Mouse (Mus musculus) erythroblast, embryonic 14.5 days (primary cell): ENCODE results near the gene Cfap57. TPM values are rescaled to one million over a fixed set of nuclear protein-coding genes. Genes with fewer than 3 reads are reported as not detected.

Experiments
- H3K27me3 ChIP-seq: 2 replicates; pipeline ENCODE4 v1.6.1; 2012; ENCODE audit warnings: inconsistent platforms; ENCODE audit not compliant: control insufficient read depth
- H3K36me3 ChIP-seq: 2 replicates; pipeline ENCODE4 v1.6.1; 2012; ENCODE audit warnings: mild to moderate bottlenecking, inconsistent platforms; ENCODE audit not compliant: control insufficient read depth
- H3K4me1 ChIP-seq: 2 replicates; pipeline ENCODE4 v1.6.1; 2012; ENCODE audit warnings: inconsistent platforms; ENCODE audit not compliant: control insufficient read depth
- H3K4me3 ChIP-seq: replicated peaks from 2 replicates; pipeline ENCODE3; 2012; ENCODE audit warnings: moderate library complexity, mild to moderate bottlenecking, inconsistent platforms
- H3K9me3 ChIP-seq: 2 replicates; pipeline ENCODE4 v1.6.1; 2012; ENCODE audit warnings: low read length, inconsistent platforms, mixed read lengths; ENCODE audit not compliant: control insufficient read depth
- GATA1 ChIP-seq: IDR thresholded peaks from 2 replicates; pipeline ENCODE4 v1.6.1; 2012; ENCODE audit warnings: low read length, inconsistent platforms, mixed read lengths
- TAL1 ChIP-seq: IDR thresholded peaks from 3 replicates; pipeline ENCODE4 v1.6.1; 2012; ENCODE audit warnings: low read length, inconsistent platforms, mixed read lengths
- polyA plus RNA-seq: library from polyadenylated mRNA; stranded (reverse); fragments of >175 nt; gene quantifications from 2 replicates; pipeline ENCODE4 v1.2.3, GENCODE M21; 2012

Cfap57 gene
- 0.17 and 0.32 TPM in 2 replicates for polyA plus RNA-seq

DNA sequence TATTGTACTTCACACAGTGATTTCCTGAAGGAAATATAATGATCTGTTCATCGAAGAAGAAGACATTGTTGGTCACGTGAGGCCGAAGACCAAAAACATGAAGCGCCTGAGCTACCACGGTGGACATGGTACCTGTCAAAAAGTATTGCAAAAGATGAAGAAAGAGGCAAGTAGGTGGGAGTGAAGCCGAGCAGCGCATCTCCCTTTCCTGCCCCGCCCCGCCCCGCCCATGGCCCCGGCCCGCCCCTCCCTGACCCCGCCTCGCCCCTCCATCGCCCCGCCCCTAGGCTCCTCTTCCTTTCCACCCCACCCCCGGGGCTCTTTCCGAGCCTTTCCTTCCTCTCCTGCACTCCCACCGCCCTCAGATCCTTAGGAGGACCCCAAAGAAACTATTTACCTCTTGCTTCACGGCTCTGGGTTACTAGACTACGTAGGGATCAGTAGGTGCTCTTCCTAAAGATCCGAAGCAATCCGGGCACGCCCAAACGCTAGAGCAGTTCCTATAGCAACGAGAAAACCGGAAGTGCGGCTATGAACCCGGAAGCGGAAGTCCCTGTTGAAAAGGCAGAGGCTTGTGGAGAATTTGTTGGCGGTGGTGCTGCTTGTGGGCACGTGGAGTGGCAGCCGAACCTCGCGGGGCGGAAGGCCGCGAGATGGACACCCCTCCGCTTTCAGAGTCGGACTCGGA is at the start of gene Cfap57, which contains the start of gene Ebna1bp2:
Cfap57 (minus strand) TSS at position 499 of the 688 bp plus-strand sequence.
Ebna1bp2 (plus strand) TSS at position 521 of the 688 bp plus-strand sequence.
- no peak for TF ChIP-seq GATA1

DNA sequence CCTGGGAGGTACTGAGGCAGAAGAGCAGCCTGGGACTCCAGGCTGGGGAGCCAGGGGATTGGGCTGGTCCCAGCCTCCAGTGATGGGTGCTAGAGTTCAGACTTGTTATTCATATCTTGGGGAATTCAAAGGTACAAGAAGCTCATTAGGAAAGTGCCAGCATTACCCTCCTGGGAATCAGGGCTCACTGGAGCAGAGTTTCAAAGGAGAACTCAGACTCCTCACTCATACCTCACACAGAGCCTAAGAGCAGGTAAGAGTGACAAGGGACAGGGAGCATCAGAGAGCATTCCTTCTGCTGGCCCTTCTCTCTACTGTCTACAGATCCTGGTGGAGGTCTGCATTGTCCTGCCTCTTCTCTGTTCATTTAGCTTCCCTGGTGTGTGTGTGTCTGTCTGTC is 38.1 kb upstream of the Cfap57 start, which contains the start of gene Olfr62:
Olfr62 (plus strand) TSS at position 301 of the 400 bp plus-strand sequence.
- TF ChIP-seq GATA1 (no peak), TAL1 (no peak)
- no peaks in the 10 kb centered on the region for H3K36me3 ChIP-seq
- H3K27me3 ChIP-seq: no peaks in the 10 kb centered on the region
- H3K4me1 ChIP-seq: no peaks in the 10 kb centered on the region
- H3K4me3 ChIP-seq: no peak within 1 kb of the TSS
- no peaks in the 10 kb centered on the region for H3K9me3 ChIP-seq

More for the DNA sequence above, at the start of gene Cfap57, which contains the start of gene Ebna1bp2:
- peaks cover 5% of the 10 kb centered on the region for H3K9me3 ChIP-seq
- peaks cover 28% of the 10 kb centered on the region for H3K36me3 ChIP-seq
- peak within 1 kb of the TSS; percentile 94 for H3K4me3 ChIP-seq
- H3K27me3 ChIP-seq: no peaks in the 10 kb centered on the region
- peaks cover 24% of the 10 kb centered on the region for H3K4me1 ChIP-seq

- Histone ChIP-seq H3K36me3 (no peaks in the 10 kb centered on the region), H3K4me3 (no peak overlapping the region), H3K27me3 (peaks cover 3% of the 10 kb centered on the region; the same call in 1 of the 2 replicates), H3K9me3 (no peaks in the 10 kb centered on the region), H3K4me1 (no peaks in the 10 kb centered on the region)
- TF ChIP-seq TAL1 (no peak), GATA1 (no peak)
Measured at GRCm38 (mm10) chr4:118645234-118645633, 24.7 kb upstream of the Cfap57 start.

DNA sequence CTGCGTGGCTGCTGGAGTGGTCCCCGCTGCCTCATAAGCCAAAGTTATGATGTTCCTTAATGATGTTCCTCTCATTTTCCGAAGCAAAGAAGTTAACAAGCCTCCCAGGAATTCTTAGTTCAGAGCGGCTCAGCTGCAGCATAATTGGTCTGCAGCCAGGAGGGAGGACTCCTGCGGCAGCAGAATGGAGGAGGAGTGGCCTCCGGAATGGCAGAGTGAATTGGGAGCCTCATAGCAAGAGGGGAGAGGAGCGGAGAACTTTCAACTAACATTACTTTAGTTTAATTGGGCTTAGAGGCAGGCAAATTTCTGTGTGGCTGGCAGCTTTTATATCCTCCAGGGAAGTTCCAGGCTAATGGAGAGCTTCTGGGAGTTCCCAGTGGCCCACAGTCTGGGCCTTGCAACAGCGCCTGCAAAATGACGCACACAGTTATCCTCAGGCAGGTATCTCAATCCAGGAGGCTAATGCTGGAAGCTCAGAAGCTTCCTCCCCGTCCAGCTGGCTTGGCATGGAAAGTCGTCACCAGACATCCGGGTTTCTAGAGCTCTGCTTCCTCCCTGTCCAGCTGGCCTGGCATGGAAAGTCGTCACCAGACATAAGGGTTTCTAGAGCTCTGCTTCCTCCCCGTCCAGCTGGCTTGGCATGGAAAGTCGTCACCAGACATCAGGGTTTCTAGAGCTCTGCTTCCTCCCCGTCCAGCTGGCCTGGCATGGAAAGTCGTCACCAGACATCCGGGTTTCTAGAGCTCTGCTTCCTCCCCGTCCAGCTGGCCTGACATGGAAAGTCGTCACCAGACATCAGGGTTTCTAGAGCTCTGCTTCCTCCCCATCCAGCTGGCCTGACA is 22.0 kb upstream of the Cfap57 start:
- no peaks in the 10 kb centered on the region for H3K9me3 ChIP-seq
- TF ChIP-seq TAL1 (no peak), GATA1 (no peak)
- no peaks in the 10 kb centered on the region for H3K36me3 ChIP-seq
- H3K4me3 ChIP-seq: no peak overlapping the region
- H3K4me1 ChIP-seq: no peaks in the 10 kb centered on the region
- H3K27me3 ChIP-seq: peaks cover 3% of the 10 kb centered on the region; the same call in 1 of the 2 replicates

DNA sequence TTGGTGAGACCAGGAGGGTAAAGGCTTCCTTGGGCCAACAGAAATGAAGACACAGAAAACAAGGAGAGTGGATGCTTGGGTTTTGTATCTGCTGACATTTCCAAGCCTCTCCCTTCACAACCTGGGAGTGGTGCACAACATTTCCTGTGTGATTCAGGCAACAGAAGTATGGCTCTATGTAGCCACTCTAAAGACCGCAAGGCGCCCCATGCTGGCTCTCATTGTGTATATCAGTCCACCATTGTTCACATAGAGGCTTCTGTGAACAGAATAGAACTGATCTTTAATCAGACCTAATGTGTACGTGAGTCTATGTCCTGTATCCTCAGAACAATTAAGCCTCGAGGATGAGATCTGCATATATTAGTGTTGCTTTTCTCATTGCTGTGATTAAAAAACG is 9.7 kb upstream of the Cfap57 start:
- Histone ChIP-seq H3K27me3 (no peaks in the 10 kb centered on the region), H3K4me1 (no peaks in the 10 kb centered on the region), H3K9me3 (no peaks in the 10 kb centered on the region), H3K4me3 (no peak overlapping the region), H3K36me3 (peaks cover 46% of the 10 kb centered on the region)
- TF ChIP-seq TAL1 (no peak), GATA1 (no peak)

GRCm38 (mm10) chr4:118621781-118622180 is 1.2 kb upstream of the Cfap57 start:
- H3K4me3 ChIP-seq: peak overlapping the region; percentile 94
- no peaks in the 10 kb centered on the region for H3K27me3 ChIP-seq
- peaks cover 40% of the 10 kb centered on the region for H3K36me3 ChIP-seq
- TF ChIP-seq GATA1: no peak
- TF ChIP-seq TAL1: no peak
- H3K9me3 ChIP-seq: peaks cover 3% of the 10 kb centered on the region
- peaks cover 24% of the 10 kb centered on the region for H3K4me1 ChIP-seq

DNA sequence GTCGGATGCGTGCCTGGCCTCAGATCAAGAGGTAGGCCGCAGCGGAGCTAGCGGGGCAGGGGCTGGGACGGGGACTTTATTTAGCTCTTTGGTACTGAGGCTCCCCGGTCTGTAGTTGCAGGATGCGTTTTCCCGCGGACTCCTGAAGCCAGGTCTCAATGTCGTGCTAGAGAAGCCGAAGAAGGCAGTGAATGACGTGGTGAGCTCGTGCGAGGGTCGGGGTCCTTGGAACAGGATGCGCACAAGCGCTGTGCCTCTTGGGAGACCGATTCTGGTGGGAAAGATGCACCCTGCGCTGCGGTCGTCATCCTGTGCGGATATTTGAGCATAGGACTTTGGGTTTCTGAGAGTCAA is 367 bp upstream of the Cfap57 start:
- peaks cover 24% of the 10 kb centered on the region for H3K4me1 ChIP-seq
- no peak for TF ChIP-seq TAL1
- TF ChIP-seq GATA1: no peak
- H3K4me3 ChIP-seq: peak overlapping the region; percentile 94
- peaks cover 5% of the 10 kb centered on the region for H3K9me3 ChIP-seq
- peaks cover 32% of the 10 kb centered on the region for H3K36me3 ChIP-seq
- no peaks in the 10 kb centered on the region for H3K27me3 ChIP-seq

DNA sequence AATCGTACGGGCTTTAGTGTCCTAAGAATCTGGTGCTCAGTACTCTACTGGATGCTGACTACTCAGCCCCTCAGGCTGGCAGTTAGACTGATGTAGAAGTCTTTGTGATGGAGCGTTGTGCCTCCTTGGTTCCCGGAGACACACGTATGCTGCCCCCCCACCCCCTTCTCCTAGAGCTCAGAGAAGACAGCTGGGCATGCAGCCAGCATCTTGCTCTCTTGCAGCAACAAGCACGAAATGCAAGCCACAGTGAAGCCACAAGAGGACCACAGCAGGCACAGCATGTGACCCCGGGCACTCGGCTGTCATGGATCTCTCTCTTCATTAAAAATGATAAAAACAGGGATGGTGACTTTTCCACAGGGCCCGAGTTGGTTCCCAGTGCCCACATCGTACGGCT is 5.2 kb downstream of the Cfap57 start:
- H3K4me3 ChIP-seq: no peak overlapping the region
- H3K4me1 ChIP-seq: peaks cover 6% of the 10 kb centered on the region
- peaks cover 5% of the 10 kb centered on the region for H3K9me3 ChIP-seq
- H3K36me3 ChIP-seq: no peaks in the 10 kb centered on the region
- peaks cover 3% of the 10 kb centered on the region for H3K27me3 ChIP-seq
- TF ChIP-seq TAL1 (no peak), GATA1 (no peak)

DNA sequence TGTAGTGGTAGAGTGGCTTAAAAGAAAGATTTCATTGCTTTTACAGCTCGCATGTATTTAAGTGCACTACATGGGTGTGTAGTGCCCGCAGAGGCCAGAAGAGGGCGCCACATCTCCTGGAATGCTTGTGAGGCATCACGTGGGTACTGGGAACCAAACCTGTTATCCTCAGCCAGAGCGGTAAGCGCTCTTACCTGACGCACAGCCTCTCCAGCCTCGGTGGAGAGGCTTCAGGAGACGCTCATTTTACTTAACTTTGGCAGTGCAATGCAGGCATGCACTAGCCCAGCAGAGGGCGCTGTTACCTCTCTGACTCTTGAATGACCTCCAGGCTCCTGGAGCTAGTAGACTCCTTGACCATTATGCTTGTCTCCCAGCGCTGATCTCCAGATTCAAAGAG is 8.0 kb downstream of the Cfap57 start:
- Histone ChIP-seq H3K36me3 (no peaks in the 10 kb centered on the region), H3K4me3 (no peak overlapping the region), H3K9me3 (peaks cover 5% of the 10 kb centered on the region), H3K27me3 (peaks cover 3% of the 10 kb centered on the region), H3K4me1 (no peaks in the 10 kb centered on the region)
- TF ChIP-seq TAL1 (no peak), GATA1 (no peak)
